Mouse (Mus musculus) hindbrain, embryonic 14.5 days (tissue): ENCODE results near the gene Cd3eap. TPM values are rescaled to one million over a fixed set of nuclear protein-coding genes. Genes with fewer than 3 reads are reported as not detected.

Source experiments
- ATAC-seq: fragments of 200-750 bp; cut with Nextera tagmentation; 2 replicates; pipeline ENCODE4 v1.8.0; 2017; ENCODE audit warnings: moderate number of reproducible peaks, mild to moderate bottlenecking, moderate TSS enrichment, moderate library complexity; ENCODE audit not compliant: low FRiP score
- DNase-seq: peaks from one replicate; pipeline ENCODE4 v3.0.0-alpha.2; 2015; ENCODE audit warnings: low spot score
- H3K27ac ChIP-seq: fragments of 300-500 bp; sonication (generic); 2 replicates; pipeline ENCODE4 v1.5.1; 2014; ENCODE audit warnings: mild to moderate bottlenecking, moderate library complexity
- H3K27me3 ChIP-seq: fragments of 300-500 bp; sonication (generic); 2 replicates; pipeline ENCODE4 v1.6.1; 2014; ENCODE audit warnings: mild to moderate bottlenecking, low read length, mixed read lengths; ENCODE audit not compliant: control insufficient read depth, insufficient read depth
- H3K36me3 ChIP-seq: fragments of 300-500 bp; sonication (generic); replicated peaks from 2 replicates; pipeline ENCODE4 v1.6.1; 2014; ENCODE audit not compliant: control insufficient read depth, insufficient read depth
- H3K4me1 ChIP-seq: fragments of 300-500 bp; sonication (generic); replicated peaks from 2 replicates; pipeline ENCODE4 v1.6.1; 2014; ENCODE audit warnings: antibody characterized with exemption, low read length, mixed read lengths; ENCODE audit not compliant: control insufficient read depth, insufficient read depth
- H3K4me2 ChIP-seq: fragments of 300-500 bp; sonication (generic); replicated peaks from 2 replicates; pipeline ENCODE4 v1.6.1; 2014; ENCODE audit warnings: mild to moderate bottlenecking, moderate library complexity
- H3K4me3 ChIP-seq: fragments of 300-500 bp; sonication (generic); replicated peaks from 2 replicates; pipeline ENCODE4 v1.5.1; 2014; ENCODE audit warnings: mild to moderate bottlenecking, low read length
- H3K9ac ChIP-seq: fragments of 300-500 bp; sonication (generic); 2 replicates; pipeline ENCODE4 v1.6.1; 2014
- H3K9me3 ChIP-seq: fragments of 300-500 bp; sonication (generic); 2 replicates; pipeline ENCODE4 v1.6.1; 2016; ENCODE audit warnings: low read length; ENCODE audit not compliant: control insufficient read depth
- WGBS: fragments of 180-500 bp; shearing (Covaris S2); extraction: QIAGEN DNeasy Blood & Tissue Kit; methylation state at CpG from one replicate; pipeline ENCODE4 v1.1.7; 2014; 5-methylcytosine and 5-hydroxymethylcytosine counted together
- microRNA counts: library from miRNA; unstranded; fragments of <30 nt; microRNA quantifications from one replicate; lab custom pipeline; 2016
- microRNA-seq: library from miRNA; unstranded; fragments of <30 nt; microRNA quantifications from one replicate; pipeline ENCODE4, GENCODE M21; 2016
- polyA plus RNA-seq: library from polyadenylated mRNA; unstranded; fragments of >200 nt; fragmentation: Nextera tagmentation; extraction: Ambion mirVana; gene quantifications from 2 replicates; pipeline ENCODE4 v1.2.1, GENCODE M21; 2014

Cd3eap gene
- polyA plus RNA-seq, 1 experiment from 2014 or later, result 17.0 TPM

DNA sequence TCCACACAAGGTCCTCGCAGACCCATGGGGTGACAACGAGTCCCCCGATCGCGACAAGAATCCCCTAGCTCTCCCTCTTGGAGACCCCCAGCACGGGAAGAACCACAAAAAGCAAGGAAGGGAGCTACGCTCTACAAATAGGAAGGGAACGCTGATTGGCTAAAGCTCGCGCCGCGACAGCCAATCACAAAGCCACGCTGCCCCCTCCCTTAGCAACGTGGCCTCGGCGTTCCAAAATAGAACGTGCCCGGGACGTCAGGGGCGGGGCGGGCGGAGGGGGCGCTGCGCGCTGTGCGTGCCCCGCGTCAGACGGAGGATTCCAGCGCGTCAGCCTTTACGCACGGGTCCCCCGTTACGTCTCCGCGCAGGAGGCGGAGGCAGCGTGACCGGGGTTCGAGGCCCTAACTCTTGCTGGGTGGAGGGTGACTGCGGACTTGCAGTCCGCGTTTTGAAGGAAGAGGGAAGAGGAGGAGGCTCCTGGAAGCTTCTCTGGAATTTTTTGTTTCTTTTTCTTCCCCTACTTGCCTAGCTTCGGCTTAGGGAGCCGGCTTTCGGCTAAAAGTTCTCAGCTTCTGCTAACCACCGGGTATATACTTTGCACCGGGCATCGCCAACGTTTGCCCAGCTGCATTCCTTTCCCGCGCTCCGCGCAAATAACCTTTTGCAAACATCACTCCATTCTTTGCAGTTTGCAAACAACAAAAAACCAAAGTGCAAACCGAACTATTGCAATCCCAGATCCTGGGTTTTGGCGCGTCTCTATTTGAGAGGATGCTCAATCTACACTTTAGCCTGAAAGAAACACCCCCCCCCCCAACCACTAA is 50.6 kb downstream of the Cd3eap start:
- ATAC-seq (peak; percentile 88), DNase-seq (peak; percentile 93)
- Histone ChIP-seq H3K4me1 (peaks cover 21% of the 10 kb centered on the region), H3K9me3 (no peaks in the 10 kb centered on the region), H3K9ac (peak overlapping the region; percentile 43), H3K27ac (peak overlapping the region; percentile 5; the same call in 1 of the 2 replicates), H3K27me3 (peaks cover 38% of the 10 kb centered on the region), H3K4me2 (peak overlapping the region; percentile 69), H3K36me3 (no peaks in the 10 kb centered on the region), H3K4me3 (peak overlapping the region; percentile 51)
- under 1% methylated on average over 58 of the region's 58 CpGs for WGBS

DNA sequence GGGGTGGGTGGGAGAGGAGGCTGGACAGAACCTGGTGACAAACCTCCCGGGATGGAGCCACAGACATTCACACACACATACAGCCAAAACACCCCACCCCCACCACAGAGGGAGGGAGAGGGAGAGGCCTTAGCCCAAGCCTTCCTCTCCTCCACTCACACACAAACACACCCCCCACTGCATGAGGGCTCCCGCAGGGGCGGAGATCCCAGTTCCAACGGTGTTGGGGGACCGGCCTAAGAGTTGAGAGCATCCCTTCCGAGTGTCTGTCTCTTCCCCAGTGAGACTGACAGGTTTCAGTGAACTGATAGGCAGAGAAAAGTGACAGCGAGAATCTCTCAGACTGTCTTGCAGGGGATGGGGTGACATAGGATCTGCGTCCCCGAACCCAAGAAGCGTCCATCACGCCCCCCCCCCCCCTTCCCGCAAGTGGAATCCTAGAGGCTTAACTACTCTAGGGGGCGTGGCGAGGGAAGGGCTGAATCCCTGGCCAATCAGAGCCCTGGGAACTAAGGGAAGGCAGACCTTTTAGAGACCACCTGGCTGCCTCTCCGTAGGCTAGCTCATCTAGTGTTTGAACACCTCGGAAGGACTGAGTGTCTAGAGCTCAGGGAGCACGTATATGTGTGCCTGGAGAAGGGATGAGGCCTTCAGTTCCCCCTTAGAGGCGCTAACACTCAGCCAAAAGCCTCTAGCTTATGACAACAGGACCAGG is 51.4 kb downstream of the Cd3eap start:
- H3K27me3 ChIP-seq, result peaks cover 46% of the 10 kb centered on the region
- peaks cover 21% of the 10 kb centered on the region for H3K4me1 ChIP-seq
- peak overlapping the region; percentile 51 for H3K4me3 ChIP-seq
- peak overlapping the region; percentile 5; the same call in 1 of the 2 replicates for H3K27ac ChIP-seq
- 3% methylated on average over 18 of the region's 18 CpGs for whole genome bisulfite sequencing
- H3K9ac ChIP-seq, result peak overlapping the region; percentile 29; the same call in 1 of the 2 replicates
- no peaks in the 10 kb centered on the region for H3K9me3 ChIP-seq
- no peaks in the 10 kb centered on the region for H3K36me3 ChIP-seq
- ATAC-seq, result peak; percentile 40
- H3K4me2 ChIP-seq, result peak overlapping the region; percentile 69
- DNase-seq, result peak; percentile 50

GRCm38 (mm10) chr7:19306819-19307738 is 52.2 kb downstream of the Cd3eap start:
- H3K4me3 ChIP-seq, result no peak overlapping the region
- peaks cover 21% of the 10 kb centered on the region for H3K4me1 ChIP-seq
- peak overlapping the region; percentile 69; the same call in 1 of the 2 replicates for H3K4me2 ChIP-seq
- peaks cover 54% of the 10 kb centered on the region for H3K27me3 ChIP-seq
- no peak overlapping the region for H3K27ac ChIP-seq
- no peaks in the 10 kb centered on the region for H3K36me3 ChIP-seq
- H3K9me3 ChIP-seq, result no peaks in the 10 kb centered on the region
- 69% methylated on average over 25 of the region's 25 CpGs for WGBS
- no peak for ATAC-seq
- H3K9ac ChIP-seq, result no peak overlapping the region
- DNase-seq, result no peak

MicroRNAs within 50 kb of the gene (microRNA counts, 519-probe panel; counts per million panel counts)
- microRNA mmu-miR-343 (lab: Ali Mortazavi, UCI), result not detected

Small RNAs within 50 kb of the gene (microRNA-seq; reads per million reads assigned to microRNA genes)
- not detected for gene Mir343

Other genes starting within 250 kb of the Cd3eap start
- 6.7 and 7.7 TPM in 2 replicates for gene Gm4969, start 241.1 kb downstream of the Cd3eap start, polyA plus RNA-seq
- 10.9 and 11.9 TPM in 2 replicates for gene Fbxo46, start 239.6 kb downstream of the Cd3eap start, polyA plus RNA-seq
- gene Qpctl, start 210.2 kb downstream of the Cd3eap start, polyA plus RNA-seq, result 19.1 and 20.3 TPM in 2 replicates
- gene Snrpd2, start 209.8 kb downstream of the Cd3eap start, polyA plus RNA-seq, result 104 and 110 TPM in 2 replicates
- gene Gipr, start 193.4 kb downstream of the Cd3eap start, polyA plus RNA-seq, result 0.62 and 1.1 TPM in 2 replicates
- 3.4 and 3.6 TPM in 2 replicates for gene Eml2, start 183.1 kb downstream of the Cd3eap start, polyA plus RNA-seq
- gene Gpr4, start 146.9 kb downstream of the Cd3eap start, polyA plus RNA-seq, result 3.1 and 3.2 TPM in 2 replicates
- gene Opa3, start 131.1 kb downstream of the Cd3eap start, polyA plus RNA-seq, result 34.1 and 36.6 TPM in 2 replicates
- 32.7 and 35.3 TPM in 2 replicates for gene Vasp, start 87.7 kb downstream of the Cd3eap start, polyA plus RNA-seq
- 0.74 and 1.0 TPM in 2 replicates for gene Ppm1n, start 79.4 kb downstream of the Cd3eap start, polyA plus RNA-seq
- 106 and 112 TPM in 2 replicates for gene Rtn2, start 76.9 kb downstream of the Cd3eap start, polyA plus RNA-seq
- gene Fosb, start 49.4 kb downstream of the Cd3eap start, polyA plus RNA-seq, result 0.12 TPM in 1 of 2 replicates, not detected in the other
- 82.6 and 86.1 TPM in 2 replicates for gene Ercc1, start 14.7 kb downstream of the Cd3eap start, polyA plus RNA-seq
- gene Ppp1r13l, start 266 bp upstream of the Cd3eap start, polyA plus RNA-seq, result 2.4 and 2.6 TPM in 2 replicates
- gene Ercc2, start 22.5 kb upstream of the Cd3eap start, polyA plus RNA-seq, result 15.6 and 16.5 TPM in 2 replicates
- 0.78 and 1.1 TPM in 2 replicates for gene Klc3, start 44.6 kb upstream of the Cd3eap start, polyA plus RNA-seq
- not detected in 2 replicates for gene Ckm, start 45.3 kb upstream of the Cd3eap start, polyA plus RNA-seq
- 19.2 and 20.4 TPM in 2 replicates for gene Mark4, start 99.3 kb upstream of the Cd3eap start, polyA plus RNA-seq
- 0.79 and 0.87 TPM in 2 replicates for gene Exoc3l2, start 103.8 kb upstream of the Cd3eap start, polyA plus RNA-seq
- gene Bloc1s3, start 148.9 kb upstream of the Cd3eap start, polyA plus RNA-seq, result 2.6 and 3.6 TPM in 2 replicates
- 34.2 and 38.8 TPM in 2 replicates for gene Trappc6a, start 148.9 kb upstream of the Cd3eap start, polyA plus RNA-seq
- 0.98 and 1.1 TPM in 2 replicates for gene Nkpd1, start 158.4 kb upstream of the Cd3eap start, polyA plus RNA-seq
- 12.7 and 12.9 TPM in 2 replicates for gene Ppp1r37, start 203.6 kb upstream of the Cd3eap start, polyA plus RNA-seq
- gene Zfp296, start 217.8 kb upstream of the Cd3eap start, polyA plus RNA-seq, result 0.13 and 0.16 TPM in 2 replicates
- gene Gemin7, start 218.1 kb upstream of the Cd3eap start, polyA plus RNA-seq, result 141 and 157 TPM in 2 replicates
- 41.6 and 47.6 TPM in 2 replicates for gene Clasrp, start 245.0 kb upstream of the Cd3eap start, polyA plus RNA-seq